8 mouse cellular contexts compared by ENCODE assay signal in the genomic region with DNA sequence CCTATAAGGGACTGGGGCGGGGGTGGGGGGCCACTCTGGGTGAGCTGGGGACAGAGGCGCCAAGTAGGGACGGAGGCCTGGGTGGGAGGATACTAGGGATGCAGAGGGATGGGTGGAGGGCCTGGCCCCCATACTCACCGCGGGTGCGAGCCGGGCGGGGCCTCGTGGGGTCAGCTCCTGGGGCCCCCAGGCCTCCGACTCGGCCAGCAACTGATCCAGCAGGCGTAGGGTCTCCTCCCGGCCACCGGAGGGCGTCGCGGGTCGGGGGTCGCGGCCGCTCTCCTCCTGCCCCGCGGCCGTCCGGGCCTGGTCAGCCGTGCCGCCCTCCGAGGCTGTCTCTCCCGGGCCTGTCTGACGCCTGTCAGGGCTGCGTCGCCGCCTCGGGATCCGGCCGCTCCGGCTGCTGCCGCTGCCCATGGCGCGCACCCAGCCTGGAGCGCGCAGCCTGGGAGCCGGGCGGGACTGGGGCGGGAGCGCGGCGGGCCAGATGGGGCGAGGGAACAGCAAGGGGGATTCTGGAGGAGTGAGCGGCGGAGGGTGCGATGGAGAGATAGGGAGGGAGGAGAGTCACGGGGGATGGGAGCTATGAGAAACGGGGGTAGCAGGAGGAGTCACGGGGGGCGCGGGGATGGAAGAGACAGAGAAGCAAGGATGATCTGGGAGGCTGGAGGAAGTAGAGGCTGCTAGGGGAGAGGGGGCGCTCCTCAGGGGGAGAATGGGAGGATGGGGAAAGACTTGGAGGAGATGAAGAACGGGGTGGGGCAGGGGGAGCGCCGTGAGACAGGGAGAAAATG. TPM values are rescaled to one million over a fixed set of nuclear protein-coding genes. Genes with fewer than 3 reads are reported as not detected.
DNase-seq lines count a peak whose midpoint lies in the region; ATAC-seq and TF ChIP-seq lines count a peak whose summit lies in the region.

No protein-coding gene starts in this region.

- peak overlapping the region; percentile 80 for H3K27ac ChIP-seq in forebrain, embryonic 10.5 days
- no peak overlapping the region for H3K27ac ChIP-seq in hindbrain, embryonic 13.5 days
- H3K27ac ChIP-seq in limb, embryonic 14.5 days (replicated peaks; ENCODE audit: low read depth, low read length): peak overlapping the region; percentile 52; the same call in 1 of the 2 replicates
- H3K27ac ChIP-seq in neural tube, embryonic 14.5 days (ENCODE audit: low read depth, low read length): no peak overlapping the region

- peaks cover 26% of the 10 kb centered on the region for H3K4me1 ChIP-seq in G1E (ENCODE audit: insufficient read depth, low read depth, low read length)
- peaks cover 22% of the 10 kb centered on the region for H3K4me1 ChIP-seq in forebrain, embryonic 10.5 days
- peaks cover 18% of the 10 kb centered on the region for H3K4me1 ChIP-seq in hindbrain, embryonic 13.5 days (replicated peaks)
- peaks cover 17% of the 10 kb centered on the region for H3K4me1 ChIP-seq in limb, embryonic 14.5 days (ENCODE audit: control insufficient read depth, insufficient read depth, low read length)
- H3K4me1 ChIP-seq in neural tube, embryonic 14.5 days (ENCODE audit: control insufficient read depth, insufficient read depth, low read length): peaks cover 12% of the 10 kb centered on the region

- H3K36me3 ChIP-seq in G1E (replicated peaks): no peaks in the 10 kb centered on the region
- no peaks in the 10 kb centered on the region for H3K36me3 ChIP-seq in forebrain, embryonic 10.5 days (replicated peaks)
- H3K36me3 ChIP-seq in hindbrain, embryonic 13.5 days: no peaks in the 10 kb centered on the region
- H3K36me3 ChIP-seq in limb, embryonic 14.5 days (ENCODE audit: control insufficient read depth, insufficient read depth, low read length): no peaks in the 10 kb centered on the region
- H3K36me3 ChIP-seq in neural tube, embryonic 14.5 days (ENCODE audit: control insufficient read depth, insufficient read depth, low read length): no peaks in the 10 kb centered on the region

- peaks cover 63% of the 10 kb centered on the region for H3K27me3 ChIP-seq in G1E (ENCODE audit: insufficient read depth, low read length)
- H3K27me3 ChIP-seq in forebrain, embryonic 10.5 days (ENCODE audit: poor library complexity, severe bottlenecking): peaks cover 71% of the 10 kb centered on the region
- peaks cover 36% of the 10 kb centered on the region for H3K27me3 ChIP-seq in hindbrain, embryonic 13.5 days
- peaks cover 14% of the 10 kb centered on the region for H3K27me3 ChIP-seq in limb, embryonic 14.5 days (ENCODE audit: control insufficient read depth, insufficient read depth, low read length)
- H3K27me3 ChIP-seq in neural tube, embryonic 14.5 days (ENCODE audit: control insufficient read depth, insufficient read depth, low read length): peaks cover 11% of the 10 kb centered on the region

- H3K4me3 ChIP-seq in G1E (ENCODE audit: low read depth, low read length): peak overlapping the region; percentile 54; the same call in 1 of the 2 replicates
- peak overlapping the region; percentile 72 for H3K4me3 ChIP-seq in forebrain, embryonic 10.5 days
- peak overlapping the region; percentile 63 for H3K4me3 ChIP-seq in hindbrain, embryonic 13.5 days
- peak overlapping the region; percentile 60 for H3K4me3 ChIP-seq in limb, embryonic 14.5 days (replicated peaks; ENCODE audit: low read length)
- H3K4me3 ChIP-seq in neural tube, embryonic 14.5 days (ENCODE audit: low read depth, low read length): peak overlapping the region; percentile 51

- peak overlapping the region; percentile 78 for H3K9ac ChIP-seq in hindbrain, embryonic 13.5 days
- peak overlapping the region; percentile 80 for H3K9ac ChIP-seq in limb, embryonic 14.5 days (ENCODE audit: low read depth, low read length, severe bottlenecking)
- peak overlapping the region; percentile 68 for H3K9ac ChIP-seq in neural tube, embryonic 14.5 days (replicated peaks; ENCODE audit: low read depth, low read length)

- H3K9me3 ChIP-seq in G1E (replicated peaks): no peaks in the 10 kb centered on the region
- no peaks in the 10 kb centered on the region for H3K9me3 ChIP-seq in forebrain, embryonic 10.5 days
- no peaks in the 10 kb centered on the region for H3K9me3 ChIP-seq in hindbrain, embryonic 13.5 days
- H3K9me3 ChIP-seq in limb, embryonic 14.5 days (ENCODE audit: control insufficient read depth, low read length): no peaks in the 10 kb centered on the region
- no peaks in the 10 kb centered on the region for H3K9me3 ChIP-seq in neural tube, embryonic 14.5 days (ENCODE audit: control insufficient read depth, low read length)

- no peak for TF ChIP-seq CTCF in G1E (IDR thresholded peaks at IDR 0.05; ENCODE audit: low read depth, low read length)

- peak overlapping the region; percentile 92 for H3K4me2 ChIP-seq in hindbrain, embryonic 13.5 days
- H3K4me2 ChIP-seq in limb, embryonic 14.5 days (replicated peaks; ENCODE audit: low read depth, low read length, severe bottlenecking): peak overlapping the region; percentile 94
- H3K4me2 ChIP-seq in neural tube, embryonic 14.5 days (ENCODE audit: low read depth, low read length): peak overlapping the region; percentile 96

- no peak for ATAC-seq in G1E (ENCODE audit: extremely low read depth, insufficient number of reproducible peaks, low FRiP score, poor library complexity, severe bottlenecking)
- ATAC-seq in hindbrain, embryonic 13.5 days (ENCODE audit: low FRiP score): peak; percentile 83
- peak; percentile 55 for ATAC-seq in limb, embryonic 14.5 days (ENCODE audit: low FRiP score, low read depth)
- ATAC-seq in neural tube, embryonic 14.5 days (ENCODE audit: low read depth): peak; percentile 81
- ATAC-seq in monocyte, adult 5-6 weeks (replicated peaks; ENCODE audit: insufficient number of reproducible peaks, low FRiP score, low TSS enrichment, poor library complexity, severe bottlenecking): no peak

- WGBS in forebrain, embryonic 10.5 days: 2% methylated on average over 60 of the region's 61 CpGs
- 3% methylated on average over 43 of the region's 61 CpGs for WGBS in hindbrain, embryonic 13.5 days
- WGBS in limb, embryonic 14.5 days: under 1% methylated on average over 49 of the region's 61 CpGs
- 2% methylated on average over 54 of the region's 61 CpGs for WGBS in neural tube, embryonic 14.5 days

- peak; percentile 18 to 53 for DNase-seq in cerebellum, postnatal 25 days
- DNase-seq in cerebellum, adult 8-10 months: no peak
- no peak for DNase-seq in G1E (ENCODE audit: low spot score)
- peak; percentile 49 for DNase-seq in forebrain, embryonic 10.5 days (ENCODE audit: extremely low spot score, low spot score)
- DNase-seq in limb, embryonic 14.5 days (ENCODE audit: low spot score): no peak

- TF ChIP-seq POLR2A in limb, embryonic 14.5 days (IDR thresholded peaks at IDR 0.05; ENCODE audit: borderline replicate concordance, extremely low read depth, insufficient read depth, insufficient read length): no peak

RNA-seq across cellular contexts. Expression of a gene that starts 0.9 kb away (rescaled TPM):
- total RNA-seq in G1E (2014; fragmentation: Nextera tagmentation) (1.2 TPM in 1 of 2 replicates, not detected in the other), G1E (2017) (0.12 TPM in 1 of 2 replicates, not detected in the other)
- polyA plus RNA-seq in G1E (2012): not detected in 2 replicates
- polyA plus RNA-seq in forebrain, embryonic 10.5 days (2016; fragmentation: Nextera tagmentation; extraction: Ambion mirVana): 0.40 and 0.79 TPM in 2 replicates
- 0.56 and 1.6 TPM in 2 replicates for polyA plus RNA-seq in hindbrain, embryonic 13.5 days (2015; fragmentation: Nextera tagmentation; extraction: Ambion mirVana)
- 11.3 and 13.6 TPM in 2 replicates for polyA plus RNA-seq in limb, embryonic 14.5 days (2012; rRNA removed)
- polyA plus RNA-seq in limb, embryonic 14.5 days (2014; fragmentation: Nextera tagmentation; extraction: Ambion mirVana): 8.9 and 11.2 TPM in 2 replicates
- 1.3 and 2.2 TPM in 2 replicates for polyA plus RNA-seq in neural tube, embryonic 14.5 days (2014; fragmentation: Nextera tagmentation; extraction: Ambion mirVana)
- total RNA-seq in monocyte, adult 5-6 weeks (2017): not detected in 3 replicates

RNA-seq across cellular contexts. Expression of a gene that starts 27.4 kb away (rescaled TPM):
- 330 and 343 TPM in 2 replicates for total RNA-seq in G1E (2014; fragmentation: Nextera tagmentation)
- 304 and 352 TPM in 2 replicates for total RNA-seq in G1E (2017)
- polyA plus RNA-seq in G1E (2012): 504 and 622 TPM in 2 replicates
- polyA plus RNA-seq in forebrain, embryonic 10.5 days (2016; fragmentation: Nextera tagmentation; extraction: Ambion mirVana): 828 and 834 TPM in 2 replicates
- polyA plus RNA-seq in hindbrain, embryonic 13.5 days (2015; fragmentation: Nextera tagmentation; extraction: Ambion mirVana): 71.9 and 90.1 TPM in 2 replicates
- 60.6 and 67.2 TPM in 2 replicates for polyA plus RNA-seq in limb, embryonic 14.5 days (2012; rRNA removed)
- 128 and 135 TPM in 2 replicates for polyA plus RNA-seq in limb, embryonic 14.5 days (2014; fragmentation: Nextera tagmentation; extraction: Ambion mirVana)
- 26.1 and 31.2 TPM in 2 replicates for polyA plus RNA-seq in neural tube, embryonic 14.5 days (2014; fragmentation: Nextera tagmentation; extraction: Ambion mirVana)
- total RNA-seq in monocyte, adult 5-6 weeks (2017): 5.4 to 11.1 TPM (median 6.5 TPM) in 3 replicates

RNA-seq across cellular contexts. Expression of a gene that starts 29.6 kb away (rescaled TPM):
- total RNA-seq in G1E (2014; fragmentation: Nextera tagmentation) (16.0 and 18.9 TPM in 2 replicates), G1E (2017) (7.0 and 7.5 TPM in 2 replicates)
- 17.4 and 19.2 TPM in 2 replicates for polyA plus RNA-seq in G1E (2012)
- polyA plus RNA-seq in forebrain, embryonic 10.5 days (2016; fragmentation: Nextera tagmentation; extraction: Ambion mirVana): 10.5 and 10.6 TPM in 2 replicates
- 15.9 and 17.6 TPM in 2 replicates for polyA plus RNA-seq in hindbrain, embryonic 13.5 days (2015; fragmentation: Nextera tagmentation; extraction: Ambion mirVana)
- 12.1 and 15.6 TPM in 2 replicates for polyA plus RNA-seq in limb, embryonic 14.5 days (2012; rRNA removed)
- 13.3 and 16.4 TPM in 2 replicates for polyA plus RNA-seq in limb, embryonic 14.5 days (2014; fragmentation: Nextera tagmentation; extraction: Ambion mirVana)
- 13.3 and 18.8 TPM in 2 replicates for polyA plus RNA-seq in neural tube, embryonic 14.5 days (2014; fragmentation: Nextera tagmentation; extraction: Ambion mirVana)
- 27.5 to 35.9 TPM (median 31.5 TPM) in 3 replicates for total RNA-seq in monocyte, adult 5-6 weeks (2017)

Comparison
In these comparisons a context has a peak if more than half of its experiments do, and no peak if none do; other contexts are left out.
1. DNase-seq: peak in cerebellum, postnatal 25 days (2 of 2) and forebrain, embryonic 10.5 days (single experiment); none in cerebellum, adult 8-10 months (single experiment), G1E (single experiment) and limb, embryonic 14.5 days (single experiment).
2. ATAC-seq: peak in hindbrain, embryonic 13.5 days (single experiment), limb, embryonic 14.5 days (single experiment) and neural tube, embryonic 14.5 days (single experiment); none in G1E (single experiment) and monocyte, adult 5-6 weeks (single experiment).
3. H3K27ac ChIP-seq: peak in forebrain, embryonic 10.5 days (single experiment) and limb, embryonic 14.5 days (single experiment); none in hindbrain, embryonic 13.5 days (single experiment) and neural tube, embryonic 14.5 days (single experiment).
4. Peak in every context shown above with its lines, with median percentiles within 50 percentile points of each other: H3K4me3 ChIP-seq, H3K4me2 ChIP-seq and H3K9ac ChIP-seq.